Mouse (Mus musculus) liver, adult 2 months (tissue): ENCODE measurements around the gene Mrpl23. TPM values are rescaled to one million over a fixed set of nuclear protein-coding genes. Genes with fewer than 3 reads are reported as not detected.

Experiments
- DNase-seq: peaks from one replicate; pipeline ENCODE4 v3.0.0-alpha.2; 2011; ENCODE audit warnings: low read depth, low spot score; ENCODE audit errors: extremely low read depth
- H3K27ac ChIP-seq: fragments of 200-500 bp; replicated peaks from 2 replicates; pipeline ENCODE4 v1.5.1; 2012; ENCODE audit warnings: low read depth, mild to moderate bottlenecking, control low read depth, inconsistent platforms, low read length; ENCODE audit not compliant: insufficient read depth
- H3K27me3 ChIP-seq: fragments of 200-500 bp; 2 replicates; pipeline ENCODE4 v1.6.1; 2012; ENCODE audit warnings: mild to moderate bottlenecking, moderate library complexity, low read length, inconsistent platforms; ENCODE audit not compliant: control insufficient read depth, insufficient read depth
- H3K36me3 ChIP-seq: fragments of 200-500 bp; 2 replicates; pipeline ENCODE4 v1.6.1; 2012; ENCODE audit warnings: low read length, inconsistent platforms; ENCODE audit not compliant: control insufficient read depth, insufficient read depth
- H3K4me1 ChIP-seq: fragments of 200-500 bp; 2 replicates; pipeline ENCODE4 v1.6.1; 2011; ENCODE audit warnings: low read length; ENCODE audit not compliant: control insufficient read depth, insufficient read depth
- H3K4me3 ChIP-seq: fragments of 200-500 bp; 2 replicates; pipeline ENCODE4 v1.5.1; 2011; ENCODE audit warnings: low read depth, mild to moderate bottlenecking, control low read depth, low read length, moderate library complexity; ENCODE audit not compliant: insufficient read depth
- H3K79me2 ChIP-seq: fragments of 200-500 bp; 2 replicates; pipeline ENCODE4 v1.6.1; 2012; ENCODE audit warnings: inconsistent platforms, mild to moderate bottlenecking, low read length, moderate library complexity; ENCODE audit not compliant: control insufficient read depth, insufficient read depth
- H3K9ac ChIP-seq: fragments of 200-500 bp; 2 replicates; pipeline ENCODE4 v1.6.1; 2012; ENCODE audit warnings: low read depth, mild to moderate bottlenecking, control low read depth, inconsistent platforms, low read length
- CTCF ChIP-seq: fragments of 200-500 bp; IDR thresholded peaks from 2 replicates; pipeline ENCODE4 v1.5.1; 2011; ENCODE audit warnings: low read depth, low read length, control low read depth
- POLR2A ChIP-seq: fragments of 200-500 bp; IDR thresholded peaks from 2 replicates; pipeline ENCODE4 v1.6.1; 2011; ENCODE audit warnings: low read length, control low read depth; ENCODE audit not compliant: insufficient read depth; ENCODE audit errors: extremely low read depth
- WGBS: fragments of 180-500 bp; shearing (Covaris S2); methylation state at CpG from one replicate; pipeline ENCODE4 v1.1.7; 2018; 5-methylcytosine and 5-hydroxymethylcytosine counted together
- polyA plus RNA-seq: library from polyadenylated mRNA; depleted of rRNA; stranded (reverse); fragments of >200 nt; gene quantifications from 2 replicates; pipeline ENCODE4 v1.2.3, GENCODE M21; 2012
- total RNA-seq: library from RNA; depleted of rRNA; stranded (reverse); fragments of >200 nt; gene quantifications from 2 replicates; pipeline ENCODE4 v1.2.3, GENCODE M21; 2014

Gene Mrpl23
- total and polyA plus RNA-seq, 2 experiments = 7.6 to 45.0 TPM

GRCm38 (mm10) chr7:142493535-142493934, 39.0 kb upstream of the Mrpl23 start:
- H3K27ac ChIP-seq = no peak overlapping the region
- no peaks in the 10 kb centered on the region for H3K27me3 ChIP-seq
- TF ChIP-seq POLR2A = no peak
- TF ChIP-seq CTCF = no peak
- H3K4me1 ChIP-seq = no peaks in the 10 kb centered on the region
- no peak overlapping the region for H3K4me3 ChIP-seq
- H3K79me2 ChIP-seq = no peaks in the 10 kb centered on the region
- DNase-seq = no peak
- no peaks in the 10 kb centered on the region for H3K36me3 ChIP-seq
- H3K9ac ChIP-seq = no peak overlapping the region
- WGBS = 94% methylated on average over 8 of the region's 8 CpGs

DNA sequence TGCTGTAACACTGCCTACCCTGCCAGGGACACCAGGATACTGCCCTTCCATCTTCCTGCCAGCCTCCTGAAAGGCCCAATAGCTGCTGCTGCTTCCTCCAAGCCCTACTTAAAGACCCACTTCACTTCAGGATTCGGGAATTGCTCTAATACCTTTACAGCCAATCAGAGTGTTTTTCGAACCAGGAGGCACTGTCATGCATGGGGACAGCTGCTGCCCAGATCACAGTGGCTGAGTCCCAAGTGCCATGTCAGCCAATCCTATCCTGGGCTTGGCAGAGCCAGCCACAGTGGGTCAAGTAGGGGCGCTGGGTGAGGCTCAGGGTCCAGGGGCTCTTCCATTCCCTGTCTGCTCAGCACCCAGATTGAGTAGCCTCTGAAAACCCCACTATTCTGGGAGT, 36.3 kb upstream of the Mrpl23 start:
- Histone ChIP-seq H3K27me3 (no peaks in the 10 kb centered on the region), H3K9ac (no peak overlapping the region), H3K4me3 (no peak overlapping the region), H3K79me2 (no peaks in the 10 kb centered on the region), H3K4me1 (no peaks in the 10 kb centered on the region), H3K27ac (no peak overlapping the region), H3K36me3 (no peaks in the 10 kb centered on the region)
- WGBS = 89% methylated on average over 3 of the region's 3 CpGs
- no peak for DNase-seq
- TF ChIP-seq POLR2A (no peak), CTCF (no peak)

DNA sequence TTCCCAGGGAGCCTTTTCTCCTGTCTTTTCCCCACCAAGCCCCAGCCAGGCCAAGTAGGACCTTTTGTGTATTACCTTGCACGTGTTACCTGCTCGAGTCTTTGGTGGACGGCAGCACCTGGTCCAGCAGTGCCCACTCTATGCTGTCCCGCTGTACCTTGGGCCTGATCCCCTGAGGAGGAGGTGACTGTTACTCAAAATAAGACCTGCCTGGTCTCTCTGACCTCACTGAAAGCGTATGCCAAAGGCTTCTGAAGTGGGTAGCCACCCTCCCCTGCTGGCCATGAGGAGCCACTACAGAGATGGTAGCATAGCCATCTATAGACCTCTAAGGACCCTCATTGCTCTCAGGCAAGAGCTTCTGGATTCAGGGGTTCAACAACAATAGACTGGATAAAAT, 35.7 kb upstream of the Mrpl23 start:
- 91% methylated on average over 5 of the region's 5 CpGs for WGBS
- no peaks in the 10 kb centered on the region for H3K36me3 ChIP-seq
- no peak overlapping the region for H3K27ac ChIP-seq
- no peak for DNase-seq
- no peak overlapping the region for H3K9ac ChIP-seq
- H3K79me2 ChIP-seq = no peaks in the 10 kb centered on the region
- H3K4me1 ChIP-seq = no peaks in the 10 kb centered on the region
- no peak overlapping the region for H3K4me3 ChIP-seq
- H3K27me3 ChIP-seq = no peaks in the 10 kb centered on the region
- TF ChIP-seq CTCF = peak; percentile 14; the same call in 1 of the 2 replicates
- TF ChIP-seq POLR2A = no peak

- Histone ChIP-seq H3K4me3 (no peak overlapping the region), H3K27me3 (no peaks in the 10 kb centered on the region), H3K79me2 (no peaks in the 10 kb centered on the region), H3K36me3 (no peaks in the 10 kb centered on the region), H3K4me1 (no peaks in the 10 kb centered on the region), H3K27ac (no peak overlapping the region), H3K9ac (no peak overlapping the region)
- TF ChIP-seq POLR2A = no peak
- TF ChIP-seq CTCF = peak; percentile 62
- DNase-seq = peak; percentile 1
- WGBS = 81% methylated on average over 2 of the region's 2 CpGs
Measured at GRCm38 (mm10) chr7:142497775-142498174, 34.7 kb upstream of the Mrpl23 start.

DNA sequence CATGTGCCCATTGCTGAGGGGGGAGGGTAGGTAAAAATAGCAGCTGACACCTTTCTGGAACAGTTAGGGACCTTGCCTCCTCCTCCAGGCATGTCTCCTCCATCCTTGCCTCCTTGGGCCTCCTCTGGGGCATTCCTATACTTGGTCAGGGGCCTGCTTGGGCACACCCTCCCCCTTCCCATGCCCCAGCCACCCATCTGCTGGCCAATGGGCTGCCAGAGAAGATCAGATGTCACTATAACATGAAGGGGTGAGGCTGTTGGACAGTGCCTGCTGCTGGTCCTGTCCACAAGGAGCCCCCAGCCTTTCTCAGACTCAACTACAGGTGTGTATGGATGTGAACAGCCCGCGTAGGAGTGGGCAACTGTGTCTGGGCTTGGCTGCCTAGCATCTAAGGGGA, 33.9 kb upstream of the Mrpl23 start, which contains the start of gene Tnnt3:
Gene Tnnt3 (plus strand): TSS at position 262 of the 400 bp plus-strand sequence.
- WGBS = 92% methylated on average over 2 of the region's 2 CpGs
- Histone ChIP-seq H3K79me2 (no peaks in the 10 kb centered on the region), H3K27ac (no peak within 1 kb of the TSS), H3K27me3 (no peaks in the 10 kb centered on the region), H3K4me3 (no peak within 1 kb of the TSS), H3K4me1 (no peaks in the 10 kb centered on the region), H3K9ac (no peak within 1 kb of the TSS), H3K36me3 (no peaks in the 10 kb centered on the region)
- no peak for TF ChIP-seq POLR2A
- TF ChIP-seq CTCF = no peak
- DNase-seq = no peak

DNA sequence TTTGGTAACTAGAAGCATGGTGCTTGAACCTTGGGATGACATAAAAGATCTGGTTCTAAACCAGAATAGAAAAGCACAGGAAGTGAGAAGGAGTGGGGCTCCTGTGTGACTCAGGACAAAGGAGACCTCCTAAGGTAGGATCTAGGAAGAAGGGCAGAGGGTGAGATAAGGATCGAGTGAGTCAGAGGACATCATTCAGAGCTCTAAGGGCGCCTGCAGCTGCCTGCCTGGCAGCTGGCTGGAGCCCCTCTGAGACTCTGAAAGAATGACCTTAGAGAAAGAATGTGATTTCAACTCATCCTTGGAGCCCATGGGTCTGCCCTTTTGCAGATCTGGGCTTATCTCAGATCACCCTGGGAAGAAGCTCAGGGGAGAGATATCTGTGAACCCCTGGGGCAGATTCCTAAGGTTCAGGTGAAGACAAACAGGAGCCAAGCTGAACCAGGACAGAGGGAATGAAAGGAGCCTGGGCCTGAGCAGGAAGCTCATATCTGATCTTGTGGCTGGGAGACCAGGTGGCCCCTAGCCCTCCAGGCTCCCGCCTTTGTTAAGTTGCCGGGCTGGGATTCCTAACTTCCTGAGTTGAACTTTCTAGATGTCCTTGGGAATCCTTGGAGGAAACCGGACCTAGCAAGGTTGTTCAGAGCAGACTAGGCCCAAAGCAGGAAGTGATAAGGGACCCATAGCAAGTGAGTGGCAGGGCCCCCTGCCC, 33.3 kb upstream of the Mrpl23 start:
- no peak for DNase-seq
- H3K4me1 ChIP-seq = no peaks in the 10 kb centered on the region
- WGBS = 84% methylated on average over 5 of the region's 5 CpGs
- TF ChIP-seq CTCF (no peak), POLR2A (no peak)
- H3K27ac ChIP-seq = no peak overlapping the region
- no peaks in the 10 kb centered on the region for H3K79me2 ChIP-seq
- H3K27me3 ChIP-seq = no peaks in the 10 kb centered on the region
- no peak overlapping the region for H3K9ac ChIP-seq
- no peaks in the 10 kb centered on the region for H3K36me3 ChIP-seq
- H3K4me3 ChIP-seq = no peak overlapping the region
